Mouse (Mus musculus): ENCODE results near the gene Tagln2.

DNA sequence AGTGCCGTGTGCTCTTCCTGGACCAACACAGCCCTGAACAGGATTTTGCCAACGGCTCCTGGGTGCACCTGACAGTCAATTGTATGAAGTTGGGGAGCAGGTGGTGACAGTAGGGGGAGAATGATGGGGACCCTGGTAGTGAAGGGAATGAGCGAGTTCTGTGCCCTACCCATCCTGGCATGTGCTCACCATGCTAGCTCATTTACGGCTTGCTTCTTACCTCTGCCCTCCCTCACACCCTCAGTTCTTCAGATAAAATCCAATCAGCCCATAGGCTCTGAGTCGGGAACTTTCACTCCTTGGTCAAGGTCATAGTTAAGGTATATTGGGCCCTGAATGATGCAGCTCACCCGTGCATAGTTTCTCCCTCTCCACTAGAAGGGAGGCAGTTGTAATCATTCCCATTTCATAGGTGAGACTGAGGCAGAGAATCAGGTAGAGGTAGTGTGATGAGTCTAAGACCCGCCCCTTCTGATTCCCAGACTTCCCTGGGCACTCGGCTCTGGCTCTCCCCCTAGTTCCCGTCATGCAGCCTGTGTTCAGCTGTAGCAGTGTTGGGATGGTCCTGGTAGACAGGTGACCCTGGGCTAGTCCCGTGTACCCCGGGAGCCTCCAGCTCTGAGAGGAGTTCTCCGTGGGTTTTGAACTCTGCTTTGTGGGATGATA is 10.1 kb upstream of the Tagln2 start:
- no peak for TF ChIP-seq POLR2A (IDR thresholded peaks at IDR 0.05; ENCODE audit: control insufficient read depth in 1 of 2, insufficient read depth in 1 of 2, low read depth in 1 of 2, low read length in 2 of 2, poor library complexity in 1 of 2)
- TF ChIP-seq MAX (IDR thresholded peaks at IDR 0.05; ENCODE audit: low read length): no peak
- no peak for TF ChIP-seq MXI1 (IDR thresholded peaks at IDR 0.05; ENCODE audit: low read depth, low read length)
- no peak for TF ChIP-seq TCF12 (IDR thresholded peaks at IDR 0.05; ENCODE audit: low read depth, low read length)
- TF ChIP-seq ZNF384 (IDR thresholded peaks at IDR 0.05; ENCODE audit: low read depth, low read length): no peak

All from MEL (cell line).